Mouse (Mus musculus) lung, embryonic 14.5 days (tissue): ENCODE measurements at regions not wholly inside any gene's neighbourhood (a gene's known extent, or its start where the extent isn't known, plus 50 kb on each side); places are given as distances from the start of the nearest gene placed in this dataset.

Experiments used
- ATAC-seq: fragments of 200-750 bp; cut with Nextera tagmentation; 2 replicates; pipeline ENCODE4 v1.8.0; 2017; ENCODE audit warnings: mild to moderate bottlenecking, moderate TSS enrichment, moderate library complexity; ENCODE audit not compliant: insufficient read depth
- DNase-seq: peaks from one replicate; pipeline ENCODE4 v3.0.0-alpha.2; 2015
- H3K27ac ChIP-seq: fragments of 300-500 bp; sonication (generic); 2 replicates; pipeline ENCODE4 v1.5.1; 2014; ENCODE audit warnings: low read depth, mild to moderate bottlenecking, moderate library complexity
- H3K27me3 ChIP-seq: fragments of 300-500 bp; sonication (generic); 2 replicates; pipeline ENCODE4 v1.6.1; 2014; ENCODE audit warnings: low read length, control low read depth; ENCODE audit not compliant: insufficient read depth
- H3K36me3 ChIP-seq: fragments of 300-500 bp; sonication (generic); 2 replicates; pipeline ENCODE4 v1.6.1; 2014; ENCODE audit warnings: control low read depth; ENCODE audit not compliant: insufficient read depth
- H3K4me1 ChIP-seq: fragments of 300-500 bp; sonication (generic); 2 replicates; pipeline ENCODE4 v1.6.1; 2014; ENCODE audit warnings: antibody characterized with exemption, control low read depth; ENCODE audit not compliant: insufficient read depth
- H3K4me2 ChIP-seq: fragments of 300-500 bp; sonication (generic); 2 replicates; pipeline ENCODE4 v1.6.1; 2014; ENCODE audit warnings: mild to moderate bottlenecking
- H3K4me3 ChIP-seq: fragments of 300-500 bp; sonication (generic); 2 replicates; pipeline ENCODE4 v1.5.1; 2014; ENCODE audit warnings: low read depth, low read length
- H3K9ac ChIP-seq: fragments of 300-500 bp; sonication (generic); 2 replicates; pipeline ENCODE4 v1.6.1; 2014
- H3K9me3 ChIP-seq: fragments of 300-500 bp; sonication (generic); 2 replicates; pipeline ENCODE4 v1.6.1; 2016; ENCODE audit warnings: low read depth, low read length, control low read depth
- CTCF ChIP-seq: IDR thresholded peaks from 2 replicates; pipeline ENCODE4 v1.5.1; 2016; ENCODE audit warnings: antibody characterized with exemption, low read depth
- WGBS: fragments of 180-500 bp; shearing (Covaris S2); extraction: QIAGEN DNeasy Blood & Tissue Kit; methylation state at CpG from one replicate; pipeline ENCODE4 v1.1.7; 2014; 5-methylcytosine and 5-hydroxymethylcytosine counted together

DNA sequence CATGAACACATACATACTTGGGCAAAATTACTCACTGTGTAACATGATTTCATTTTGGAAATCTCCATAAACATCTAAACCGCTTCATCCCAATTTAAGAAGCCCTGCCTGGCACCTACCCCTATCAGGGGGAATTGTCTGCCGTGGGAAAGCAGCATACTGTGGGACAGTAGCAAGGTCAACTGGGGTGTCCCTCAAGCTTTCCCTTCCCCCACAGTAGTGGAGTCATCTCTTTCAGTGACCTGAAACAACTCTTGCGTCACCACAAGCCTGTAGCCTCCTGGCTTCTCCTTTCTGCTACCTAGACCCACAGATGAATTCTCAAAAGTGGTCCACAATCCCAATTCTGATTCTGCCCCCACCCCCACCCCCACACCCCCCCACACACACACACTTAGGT is 158.8 kb downstream of the Qdpr start:
- 81% methylated on average over 3 of the region's 3 CpGs for WGBS
- Histone ChIP-seq H3K4me1 (no peaks in the 10 kb centered on the region), H3K4me3 (no peak overlapping the region), H3K4me2 (no peak overlapping the region), H3K27ac (no peak overlapping the region), H3K36me3 (no peaks in the 10 kb centered on the region), H3K9ac (no peak overlapping the region), H3K27me3 (no peaks in the 10 kb centered on the region), H3K9me3 (no peaks in the 10 kb centered on the region)
- no peak for TF ChIP-seq CTCF
- DNase-seq: no peak
- no peak for ATAC-seq

DNA sequence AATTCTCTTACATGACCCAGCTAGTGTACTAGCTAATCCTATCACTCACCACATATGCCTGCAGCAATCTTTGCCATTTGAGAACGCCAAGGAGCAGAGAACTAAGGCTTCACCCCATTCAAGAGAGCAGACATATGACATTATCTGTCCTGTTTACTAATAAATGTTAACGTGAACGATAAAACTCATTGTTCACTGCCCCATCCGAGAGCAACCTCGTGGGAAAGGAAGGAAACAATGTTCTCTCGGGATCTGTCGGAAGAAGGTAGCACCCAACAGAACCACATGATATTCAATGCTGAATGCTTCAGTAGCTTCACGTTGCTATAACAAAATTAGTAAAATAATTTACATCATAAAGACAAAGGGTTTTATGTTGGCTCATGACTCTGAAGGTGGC is 163.6 kb downstream of the Qdpr start:
- Histone ChIP-seq H3K36me3 (no peaks in the 10 kb centered on the region), H3K9me3 (no peaks in the 10 kb centered on the region), H3K4me2 (no peak overlapping the region), H3K4me3 (no peak overlapping the region), H3K9ac (no peak overlapping the region), H3K4me1 (no peaks in the 10 kb centered on the region), H3K27me3 (no peaks in the 10 kb centered on the region), H3K27ac (no peak overlapping the region)
- 76% methylated on average over 8 of the region's 8 CpGs for WGBS
- no peak for TF ChIP-seq CTCF
- ATAC-seq: no peak
- DNase-seq: no peak

GRCm38 (mm10) chr5:45284680-45285079 is 165.4 kb downstream of the Qdpr start:
- no peaks in the 10 kb centered on the region for H3K27me3 ChIP-seq
- H3K4me2 ChIP-seq: no peak overlapping the region
- no peak overlapping the region for H3K9ac ChIP-seq
- no peaks in the 10 kb centered on the region for H3K36me3 ChIP-seq
- no peaks in the 10 kb centered on the region for H3K4me1 ChIP-seq
- TF ChIP-seq CTCF: no peak
- no peak overlapping the region for H3K4me3 ChIP-seq
- DNase-seq (no peak), ATAC-seq (no peak)
- no peak overlapping the region for H3K27ac ChIP-seq
- no peaks in the 10 kb centered on the region for H3K9me3 ChIP-seq

- no peak for TF ChIP-seq CTCF
- Histone ChIP-seq H3K9me3 (no peaks in the 10 kb centered on the region), H3K9ac (no peak overlapping the region), H3K4me2 (no peak overlapping the region), H3K27ac (no peak overlapping the region), H3K4me3 (no peak overlapping the region), H3K27me3 (no peaks in the 10 kb centered on the region), H3K36me3 (no peaks in the 10 kb centered on the region), H3K4me1 (no peaks in the 10 kb centered on the region)
- no peak for ATAC-seq
- DNase-seq: no peak
- 38% methylated on average over 2 of the region's 2 CpGs for WGBS
Measured at GRCm38 (mm10) chr5:45283908-45284415, 166.1 kb downstream of the Qdpr start.

- DNase-seq (no peak), ATAC-seq (no peak)
- H3K9ac ChIP-seq: no peak overlapping the region
- 45% methylated on average over 9 of the region's 9 CpGs for WGBS
- H3K4me1 ChIP-seq: peaks cover 4% of the 10 kb centered on the region; the same call in 1 of the 2 replicates
- H3K4me2 ChIP-seq: no peak overlapping the region
- no peaks in the 10 kb centered on the region for H3K9me3 ChIP-seq
- no peaks in the 10 kb centered on the region for H3K36me3 ChIP-seq
- no peak overlapping the region for H3K4me3 ChIP-seq
- H3K27me3 ChIP-seq: no peaks in the 10 kb centered on the region
- H3K27ac ChIP-seq: no peak overlapping the region
- TF ChIP-seq CTCF: no peak
Measured at GRCm38 (mm10) chr5:45282207-45282930, 167.7 kb downstream of the Qdpr start.

DNA sequence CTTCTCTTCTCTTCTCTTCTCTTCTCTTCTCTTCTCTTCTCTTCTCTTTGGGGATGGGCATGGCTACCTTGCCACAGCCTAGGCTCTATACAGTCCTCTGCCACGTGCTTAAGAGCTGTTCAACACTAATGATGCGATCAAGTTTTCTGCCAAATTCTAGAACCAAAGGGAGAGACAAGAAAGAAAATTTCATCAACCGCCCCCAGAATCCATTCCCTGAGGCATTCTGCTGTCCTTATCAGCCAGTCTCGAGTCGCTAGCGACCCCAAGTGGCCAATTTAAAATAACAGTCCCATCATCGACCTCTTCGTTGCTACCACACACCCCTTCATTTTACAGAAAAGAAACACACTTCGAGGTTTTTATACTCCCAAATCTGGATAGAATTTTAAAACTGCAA is 171.5 kb downstream of the Qdpr start:
- peaks cover 6% of the 10 kb centered on the region; the same call in 1 of the 2 replicates for H3K4me1 ChIP-seq
- WGBS: 2% methylated on average over 9 of the region's 9 CpGs

GRCm38 (mm10) chr5:45278005-45278432 is 172.0 kb downstream of the Qdpr start:
- TF ChIP-seq CTCF: no peak
- peaks cover 6% of the 10 kb centered on the region; the same call in 1 of the 2 replicates for H3K4me1 ChIP-seq
- H3K4me3 ChIP-seq: peak overlapping the region; percentile 28
- ATAC-seq: peak; percentile 92
- peak; percentile 73 for DNase-seq
- peak overlapping the region; percentile 3; the same call in 1 of the 2 replicates for H3K9ac ChIP-seq
- no peaks in the 10 kb centered on the region for H3K9me3 ChIP-seq
- H3K27me3 ChIP-seq: no peaks in the 10 kb centered on the region
- H3K27ac ChIP-seq: peak overlapping the region; percentile 63; the same call in 1 of the 2 replicates
- peak overlapping the region; percentile 61 for H3K4me2 ChIP-seq
- no peaks in the 10 kb centered on the region for H3K36me3 ChIP-seq
- WGBS: 0% methylated on average over 10 of the region's 10 CpGs

More for the DNA sequence above, 171.5 kb downstream of the Qdpr start:
- H3K4me3 ChIP-seq: peak overlapping the region; percentile 28
- no peaks in the 10 kb centered on the region for H3K27me3 ChIP-seq
- peak overlapping the region; percentile 61 for H3K4me2 ChIP-seq
- ATAC-seq (peak; percentile 79), DNase-seq (peak; percentile 98)
- H3K36me3 ChIP-seq: no peaks in the 10 kb centered on the region
- TF ChIP-seq CTCF: peak; percentile 89
- no peak overlapping the region for H3K27ac ChIP-seq
- no peak overlapping the region for H3K9ac ChIP-seq
- no peaks in the 10 kb centered on the region for H3K9me3 ChIP-seq
